Mouse (Mus musculus) testis, adult 2 months (tissue): ENCODE results near the gene Dock9. TPM values are rescaled to one million over a fixed set of nuclear protein-coding genes. Genes with fewer than 3 reads are reported as not detected.

Source experiments
- H3K27ac ChIP-seq: fragments of 200-500 bp; 2 replicates; pipeline ENCODE4 v1.5.1; 2012; ENCODE audit warnings: low read depth, low read length; ENCODE audit not compliant: control insufficient read depth, insufficient read depth
- H3K27me3 ChIP-seq: fragments of 200-500 bp; 2 replicates; pipeline ENCODE4 v1.6.1; 2012; ENCODE audit warnings: mild to moderate bottlenecking, low read length, moderate library complexity; ENCODE audit not compliant: control insufficient read depth, insufficient read depth
- H3K36me3 ChIP-seq: fragments of 200-500 bp; 2 replicates; pipeline ENCODE4 v1.6.1; 2012; ENCODE audit warnings: mild to moderate bottlenecking, low read length; ENCODE audit not compliant: control insufficient read depth, insufficient read depth
- H3K4me1 ChIP-seq: fragments of 200-500 bp; 2 replicates; pipeline ENCODE4 v1.6.1; 2012; ENCODE audit warnings: low read length; ENCODE audit not compliant: control insufficient read depth, insufficient read depth
- H3K4me3 ChIP-seq: fragments of 200-500 bp; 2 replicates; pipeline ENCODE4 v1.5.1; 2012; ENCODE audit warnings: low read depth, mild to moderate bottlenecking, low read length, moderate library complexity, mixed read lengths; ENCODE audit not compliant: control insufficient read depth
- CTCF ChIP-seq: fragments of 200-500 bp; IDR thresholded peaks from 2 replicates; pipeline ENCODE4 v1.5.1; 2012; ENCODE audit warnings: low read depth, mild to moderate bottlenecking, inconsistent platforms, low read length, moderate library complexity; ENCODE audit not compliant: control insufficient read depth, insufficient read depth, insufficient replicate concordance
- POLR2A ChIP-seq: fragments of 200-500 bp; IDR thresholded peaks from 2 replicates; pipeline ENCODE4 v1.6.1; 2012; ENCODE audit warnings: low read depth, mild to moderate bottlenecking, inconsistent platforms, low read length, moderate library complexity; ENCODE audit not compliant: control insufficient read depth
- polyA plus RNA-seq: library from polyadenylated mRNA; depleted of rRNA; stranded (reverse); fragments of >200 nt; gene quantifications from 2 replicates; pipeline ENCODE4 v1.2.3, GENCODE M21; 2012

Gene Dock9
- polyA plus RNA-seq, 1 experiment, result 4.6 TPM

- Histone ChIP-seq H3K36me3 (no peaks in the 10 kb centered on the region), H3K27ac (no peak overlapping the region), H3K4me1 (peaks cover 2% of the 10 kb centered on the region; the same call in 1 of the 2 replicates), H3K27me3 (no peaks in the 10 kb centered on the region), H3K4me3 (no peak overlapping the region)
- no peak for TF ChIP-seq CTCF
Observed at GRCm38 (mm10) chr14:121605260-121605659, 192.4 kb downstream of the Dock9 start.

GRCm38 (mm10) chr14:121604565-121604964 is 193.1 kb downstream of the Dock9 start:
- TF ChIP-seq POLR2A (no peak), CTCF (no peak)
- Histone ChIP-seq H3K4me1 (peaks cover 2% of the 10 kb centered on the region; the same call in 1 of the 2 replicates), H3K4me3 (no peak overlapping the region), H3K36me3 (no peaks in the 10 kb centered on the region), H3K27me3 (no peaks in the 10 kb centered on the region), H3K27ac (no peak overlapping the region)

GRCm38 (mm10) chr14:121602610-121603009 is 195.0 kb downstream of the Dock9 start:
- Histone ChIP-seq H3K27me3 (no peaks in the 10 kb centered on the region), H3K27ac (no peak overlapping the region), H3K4me1 (peaks cover 2% of the 10 kb centered on the region; the same call in 1 of the 2 replicates), H3K4me3 (no peak overlapping the region), H3K36me3 (no peaks in the 10 kb centered on the region)
- TF ChIP-seq CTCF (no peak), POLR2A (no peak)

GRCm38 (mm10) chr14:121600538-121600937 is 197.1 kb downstream of the Dock9 start:
- TF ChIP-seq CTCF (no peak), POLR2A (no peak)
- Histone ChIP-seq H3K27ac (no peak overlapping the region), H3K27me3 (no peaks in the 10 kb centered on the region), H3K36me3 (no peaks in the 10 kb centered on the region), H3K4me3 (no peak overlapping the region), H3K4me1 (peaks cover 2% of the 10 kb centered on the region; the same call in 1 of the 2 replicates)

- Histone ChIP-seq H3K36me3 (no peaks in the 10 kb centered on the region), H3K27me3 (no peaks in the 10 kb centered on the region), H3K4me1 (peaks cover 2% of the 10 kb centered on the region; the same call in 1 of the 2 replicates), H3K27ac (no peak overlapping the region), H3K4me3 (no peak overlapping the region)
- TF ChIP-seq CTCF, result no peak
Observed at GRCm38 (mm10) chr14:121597073-121597472, 200.6 kb downstream of the Dock9 start.

- peaks cover 2% of the 10 kb centered on the region; the same call in 1 of the 2 replicates for H3K4me1 ChIP-seq
- no peak overlapping the region for H3K27ac ChIP-seq
- no peaks in the 10 kb centered on the region for H3K27me3 ChIP-seq
- TF ChIP-seq POLR2A, result no peak
- no peak overlapping the region for H3K4me3 ChIP-seq
- H3K36me3 ChIP-seq, result no peaks in the 10 kb centered on the region
Observed at GRCm38 (mm10) chr14:121596631-121597030, 201.0 kb downstream of the Dock9 start.

GRCm38 (mm10) chr14:121594684-121595083 is 203.0 kb downstream of the Dock9 start:
- TF ChIP-seq CTCF (no peak), POLR2A (no peak)
- no peak overlapping the region for H3K27ac ChIP-seq
- H3K4me3 ChIP-seq, result no peak overlapping the region
- peaks cover 2% of the 10 kb centered on the region; the same call in 1 of the 2 replicates for H3K4me1 ChIP-seq
- no peaks in the 10 kb centered on the region for H3K36me3 ChIP-seq
- no peaks in the 10 kb centered on the region for H3K27me3 ChIP-seq

- H3K27me3 ChIP-seq, result no peaks in the 10 kb centered on the region
- peaks cover 2% of the 10 kb centered on the region; the same call in 1 of the 2 replicates for H3K4me1 ChIP-seq
- TF ChIP-seq CTCF, result no peak
- TF ChIP-seq POLR2A, result no peak
- H3K36me3 ChIP-seq, result no peaks in the 10 kb centered on the region
- no peak overlapping the region for H3K27ac ChIP-seq
- H3K4me3 ChIP-seq, result no peak overlapping the region
Observed at GRCm38 (mm10) chr14:121593313-121593929, 204.2 kb downstream of the Dock9 start.
